Mouse (Mus musculus) liver, embryonic 13.5 days (tissue): Measurements from ENCODE around the gene Glmp. TPM values are rescaled to one million over a fixed set of nuclear protein-coding genes. Genes with fewer than 3 reads are reported as not detected.

Experiments
- polyA plus RNA-seq: library from polyadenylated mRNA; unstranded; fragments of >200 nt; fragmentation: Nextera tagmentation; extraction: Ambion mirVana; gene quantifications from 2 replicates; pipeline ENCODE4 v1.2.1, GENCODE M21; 2015

Glmp gene
- polyA plus RNA-seq, 1 experiment from 2014 or later = 92.9 TPM

Other genes with a start within 250 kb of the Glmp start
- not detected in 2 replicates for gene Ttc24, start 246.7 kb upstream of the Glmp start, polyA plus RNA-seq
- gene Iqgap3, start 243.1 kb upstream of the Glmp start, polyA plus RNA-seq = 6.6 and 7.4 TPM in 2 replicates
- gene Mef2d, start 182.7 kb upstream of the Glmp start, polyA plus RNA-seq = 5.5 and 7.5 TPM in 2 replicates
- gene Rhbg, start 70.3 kb upstream of the Glmp start, polyA plus RNA-seq = 14.7 and 15.4 TPM in 2 replicates
- 1.3 TPM in 1 of 2 replicates, not detected in the other for gene Gm38392, start 37.8 kb upstream of the Glmp start, polyA plus RNA-seq
- gene Tsacc, start 28.0 kb upstream of the Glmp start, polyA plus RNA-seq = 6.3 and 6.9 TPM in 2 replicates
- 376 and 404 TPM in 2 replicates for gene Cct3, start 27.9 kb upstream of the Glmp start, polyA plus RNA-seq
- gene Tmem79, start 11.1 kb downstream of the Glmp start, polyA plus RNA-seq = 1.5 TPM in 2 replicates
- gene Smg5, start 11.2 kb downstream of the Glmp start, polyA plus RNA-seq = 31.8 and 33.2 TPM in 2 replicates
- gene Paqr6, start 39.6 kb downstream of the Glmp start, polyA plus RNA-seq = 7.5 and 7.7 TPM in 2 replicates
- gene Bglap3, start 47.7 kb downstream of the Glmp start, polyA plus RNA-seq = 0.17 and 0.29 TPM in 2 replicates
- not detected in 2 replicates for gene Bglap2, start 53.7 kb downstream of the Glmp start, polyA plus RNA-seq
- not detected in 2 replicates for gene Bglap, start 59.4 kb downstream of the Glmp start, polyA plus RNA-seq
- gene Pmf1, start 85.3 kb downstream of the Glmp start, polyA plus RNA-seq = 97.1 and 105 TPM in 2 replicates
- gene Slc25a44, start 100.1 kb downstream of the Glmp start, polyA plus RNA-seq = 10.4 and 13.2 TPM in 2 replicates
- gene Sema4a, start 136.2 kb downstream of the Glmp start, polyA plus RNA-seq = 13.8 and 15.8 TPM in 2 replicates
- 165 and 184 TPM in 2 replicates for gene Lmna, start 184.9 kb downstream of the Glmp start, polyA plus RNA-seq
- gene Mex3a, start 207.4 kb downstream of the Glmp start, polyA plus RNA-seq = 1.2 and 1.5 TPM in 2 replicates
- gene Rab25, start 223.3 kb downstream of the Glmp start, polyA plus RNA-seq = 0.15 TPM in 1 of 2 replicates, not detected in the other
- gene Lamtor2, start 228.1 kb downstream of the Glmp start, polyA plus RNA-seq = 88.4 and 95.9 TPM in 2 replicates
- gene Ubqln4, start 228.7 kb downstream of the Glmp start, polyA plus RNA-seq = 20.7 and 22.8 TPM in 2 replicates